Mouse (Mus musculus) bone marrow, adult 2 months (tissue): ENCODE measurements around the gene Lbx2.

Experiments
- CTCF ChIP-seq: fragments of 200-500 bp; IDR thresholded peaks from 2 replicates; pipeline ENCODE4 v1.5.1; 2011; ENCODE audit warnings: low read length, control low read depth; ENCODE audit not compliant: control insufficient read depth, insufficient read depth
- POLR2A ChIP-seq: fragments of 200-500 bp; IDR thresholded peaks from 2 replicates; pipeline ENCODE4 v1.6.1; 2011; ENCODE audit warnings: low read depth, mild to moderate bottlenecking, control low read depth, low read length, borderline replicate concordance; ENCODE audit not compliant: control insufficient read depth

GRCm38 (mm10) chr6:83108762-83109668 lies 22.8 kb downstream of the Lbx2 start, which contains the start of gene Mrpl53:
- no peak for TF ChIP-seq CTCF
- peak; percentile 85; the same call in 1 of the 2 replicates for TF ChIP-seq POLR2A
